Mouse (Mus musculus) urinary bladder, postnatal 25 days (tissue): ENCODE results near the gene Arhgef15.
A peak's percentile ranks its signal among the peaks of the same experiment; 100 is the strongest.
"Not testable (repeated sequence)": the region's sequence is repeated elsewhere in the genome, so short reads cannot be mapped to it uniquely, and the experiment has no call there.

Experiments used
- DNase-seq: peaks from one replicate; pipeline ENCODE4 v3.0.0; 2022; ENCODE audit warnings: low spot score

The Arhgef15 gene

DNA sequence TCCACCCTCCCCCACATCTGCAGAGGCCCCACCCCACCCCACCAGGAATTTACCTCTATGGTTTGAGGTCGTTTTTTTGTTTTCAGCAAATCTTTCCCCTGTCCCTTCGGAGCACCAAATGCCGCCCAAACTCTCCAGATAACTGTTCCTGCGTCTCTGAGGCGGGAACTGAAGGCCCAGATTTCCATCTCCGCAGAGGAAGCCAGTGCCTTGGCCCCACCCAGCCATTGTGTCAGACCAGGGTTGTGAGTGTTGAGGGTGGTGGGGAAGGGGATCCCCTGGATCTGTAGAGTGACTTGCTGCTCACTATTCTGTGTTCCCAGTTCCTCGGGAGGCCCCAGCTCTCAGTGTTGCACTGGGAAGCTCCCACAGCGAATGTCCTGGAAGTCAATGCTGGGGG, at the start of gene Arhgef15:
Gene Arhgef15, minus strand, starts transcription at position 173 of the 400 bp plus-strand sequence.
- no peak for DNase-seq

DNA sequence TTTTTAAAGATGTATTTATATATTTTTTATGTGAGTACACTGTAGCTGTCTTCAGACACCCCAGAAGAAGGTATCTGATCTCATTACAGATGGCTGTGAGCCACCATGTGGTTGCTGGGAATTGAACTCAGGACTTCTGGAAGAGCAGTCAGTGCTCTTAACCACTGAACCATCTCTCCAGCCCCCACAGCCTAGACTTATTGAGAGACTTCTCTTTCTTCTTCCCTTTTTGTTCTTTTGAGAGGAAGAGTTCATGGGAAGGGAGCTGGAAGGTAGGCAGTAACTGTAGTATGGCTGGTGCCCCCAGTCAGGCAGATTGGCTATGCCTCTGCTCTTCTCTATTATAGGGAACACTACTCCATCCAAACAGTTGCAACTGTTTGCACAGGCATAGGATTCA, 49.3 kb upstream of the Arhgef15 start:
- DNase-seq, result not testable (repeated sequence)

DNA sequence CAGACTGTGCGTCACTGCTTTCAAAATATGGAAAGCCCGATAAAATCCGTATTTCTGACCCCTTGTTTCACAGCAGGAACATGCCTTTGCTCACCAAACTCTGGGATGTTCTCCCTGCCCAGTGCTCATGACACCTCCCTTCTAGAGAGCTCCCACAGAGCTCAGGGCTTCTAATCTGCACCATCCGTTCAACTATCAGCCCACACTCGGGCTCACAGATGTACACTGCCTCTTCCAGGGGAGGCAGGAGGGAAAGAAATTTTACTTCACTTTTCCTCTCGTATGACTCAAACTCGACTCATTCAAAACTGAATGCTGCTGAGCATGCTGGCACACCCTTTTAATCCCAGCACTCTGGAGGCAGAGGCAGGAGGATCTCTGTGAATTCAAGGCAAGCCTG, 47.9 kb upstream of the Arhgef15 start:
- DNase-seq, result no peak

DNA sequence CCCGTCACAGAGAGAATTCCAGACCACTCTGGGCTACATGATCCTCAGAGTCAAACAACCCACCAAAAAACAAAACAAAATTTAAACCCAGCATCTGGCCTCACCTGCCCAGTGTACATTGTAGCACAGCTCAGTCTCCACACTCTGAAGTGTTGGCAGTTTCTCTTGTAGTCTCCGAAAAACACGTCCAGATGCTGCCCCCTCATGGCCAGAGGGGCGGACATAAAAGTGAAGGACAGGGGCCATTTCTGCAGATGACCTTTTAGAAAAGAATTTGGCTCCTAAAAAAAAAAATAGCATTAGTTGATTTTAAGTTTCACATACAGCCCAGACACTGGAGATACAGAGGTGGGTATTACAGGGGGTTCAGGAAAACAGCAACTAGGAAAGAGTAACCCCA, 46.3 kb upstream of the Arhgef15 start:
- no peak for DNase-seq

DNA sequence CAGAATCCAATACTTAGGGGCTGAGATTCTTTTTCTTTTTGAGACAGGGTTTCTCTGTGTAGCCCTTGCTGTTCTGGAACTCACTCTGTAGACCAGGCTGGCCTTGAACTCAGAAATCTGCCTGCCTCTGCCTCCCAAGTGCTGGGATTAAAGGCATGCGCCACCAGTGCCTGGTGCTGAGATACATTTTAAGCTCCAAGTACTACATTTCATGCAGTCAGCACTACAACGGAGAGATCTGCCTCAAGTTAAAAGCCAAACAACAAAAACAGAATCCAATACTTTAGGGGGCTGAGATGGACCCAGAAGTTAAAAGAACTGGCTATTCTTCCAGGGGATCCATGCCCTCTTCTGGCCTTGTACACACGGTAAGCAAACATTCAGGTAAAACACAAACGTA, 45.5 kb upstream of the Arhgef15 start:
- not testable (repeated sequence) for DNase-seq

DNA sequence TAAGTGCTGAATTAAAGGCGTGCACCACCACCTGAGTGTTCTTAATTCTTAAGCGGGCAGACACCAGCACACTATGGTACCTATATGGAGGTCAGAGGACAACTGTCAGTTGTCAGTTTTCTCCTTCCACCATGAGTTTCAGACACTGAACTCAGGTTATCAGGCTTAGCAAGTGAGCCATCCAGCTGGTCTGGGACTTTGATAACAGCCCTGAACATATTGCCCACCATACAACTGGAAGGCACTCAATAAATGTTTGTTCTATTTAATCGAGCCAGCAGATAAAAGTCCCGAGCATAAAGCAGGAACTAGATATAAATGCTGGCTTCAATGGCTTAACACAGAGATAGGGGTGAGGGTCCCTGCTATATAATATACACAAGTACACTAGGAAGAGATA, 39.8 kb upstream of the Arhgef15 start:
- DNase-seq, result no peak

DNA sequence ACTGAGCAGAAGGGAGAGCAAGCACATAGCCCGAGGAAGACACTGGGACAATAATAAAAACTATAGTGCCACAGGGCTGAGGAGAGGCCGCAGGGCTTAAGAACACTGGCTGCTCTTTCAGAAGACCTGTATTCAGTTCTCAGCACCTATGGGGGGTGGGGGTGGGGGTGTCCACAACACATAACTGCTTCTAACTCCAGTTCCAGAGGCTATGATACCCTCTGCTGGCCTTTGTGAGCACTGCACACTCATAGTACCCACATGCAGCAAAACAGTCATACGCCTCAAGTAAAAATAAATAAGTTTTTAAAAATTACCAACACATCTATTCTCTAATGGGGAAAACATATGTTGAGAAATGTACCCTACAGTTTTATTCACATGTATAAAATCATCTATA, 37.1 kb upstream of the Arhgef15 start:
- no peak for DNase-seq

DNA sequence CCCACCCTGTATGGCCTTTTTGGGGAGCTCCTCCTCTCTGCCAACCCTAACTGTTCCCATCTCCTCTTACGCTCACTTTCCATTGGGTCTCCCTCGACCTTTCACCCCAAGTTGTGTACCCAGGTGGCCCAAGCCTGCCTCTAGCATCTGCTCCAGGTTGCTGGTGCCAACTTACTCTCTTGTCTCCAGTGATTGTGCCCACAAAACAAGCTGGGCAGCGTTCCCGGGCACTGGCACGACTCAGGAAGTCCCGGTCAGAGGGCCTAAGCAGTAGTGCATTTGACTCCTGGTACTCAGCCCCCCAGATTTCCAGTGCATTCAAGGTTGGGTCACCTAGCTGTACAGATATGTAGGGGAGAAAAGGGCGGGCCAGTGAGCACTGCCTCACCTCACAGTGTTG, 35.8 kb upstream of the Arhgef15 start:
- no peak for DNase-seq

DNA sequence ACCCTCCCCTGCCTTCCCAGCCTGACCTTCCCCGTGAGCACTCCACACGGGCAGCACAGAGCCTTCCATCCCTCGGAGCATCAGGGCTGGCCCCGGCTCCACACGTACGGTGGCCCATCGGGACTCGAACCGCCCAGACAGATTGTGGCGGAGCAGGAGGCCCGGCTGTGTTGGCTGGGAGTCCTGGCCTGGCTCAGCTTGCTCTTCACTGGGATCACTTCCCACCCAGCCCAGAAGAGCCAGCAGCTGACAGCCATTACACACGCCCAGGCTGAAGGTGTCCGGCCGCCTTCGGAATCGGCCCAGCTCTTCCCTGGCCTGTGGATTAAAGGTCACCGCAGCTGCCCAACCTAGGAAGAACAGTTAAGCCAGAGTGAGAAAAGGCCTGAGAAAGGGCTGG, 31.1 kb upstream of the Arhgef15 start:
- DNase-seq, result no peak

DNA sequence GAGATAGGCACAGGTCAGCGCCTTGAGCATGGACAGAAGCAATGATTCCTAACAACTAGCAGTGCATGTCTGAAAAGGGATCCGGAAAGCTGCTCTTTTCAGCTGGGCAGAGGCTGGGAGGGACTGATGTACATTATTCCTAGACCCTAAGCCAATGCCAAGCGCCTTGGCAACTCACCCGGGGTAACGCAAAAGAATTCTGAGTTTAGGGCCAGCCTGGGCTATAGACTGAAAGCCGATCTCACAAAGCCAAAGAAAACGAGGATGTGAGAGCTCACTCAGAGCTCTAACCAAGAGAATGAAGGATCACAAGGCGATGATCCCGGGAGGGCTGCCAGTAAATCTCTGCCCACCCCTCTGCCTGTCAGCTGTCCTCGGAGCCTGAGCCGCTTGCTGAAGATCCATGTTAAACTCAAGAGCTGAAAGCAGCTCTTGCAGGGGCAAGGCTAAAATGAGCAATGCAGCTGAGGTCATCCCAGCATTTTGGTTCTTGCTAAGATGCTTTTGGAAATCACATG, 30.1 kb upstream of the Arhgef15 start:
- DNase-seq, result no peak

DNA sequence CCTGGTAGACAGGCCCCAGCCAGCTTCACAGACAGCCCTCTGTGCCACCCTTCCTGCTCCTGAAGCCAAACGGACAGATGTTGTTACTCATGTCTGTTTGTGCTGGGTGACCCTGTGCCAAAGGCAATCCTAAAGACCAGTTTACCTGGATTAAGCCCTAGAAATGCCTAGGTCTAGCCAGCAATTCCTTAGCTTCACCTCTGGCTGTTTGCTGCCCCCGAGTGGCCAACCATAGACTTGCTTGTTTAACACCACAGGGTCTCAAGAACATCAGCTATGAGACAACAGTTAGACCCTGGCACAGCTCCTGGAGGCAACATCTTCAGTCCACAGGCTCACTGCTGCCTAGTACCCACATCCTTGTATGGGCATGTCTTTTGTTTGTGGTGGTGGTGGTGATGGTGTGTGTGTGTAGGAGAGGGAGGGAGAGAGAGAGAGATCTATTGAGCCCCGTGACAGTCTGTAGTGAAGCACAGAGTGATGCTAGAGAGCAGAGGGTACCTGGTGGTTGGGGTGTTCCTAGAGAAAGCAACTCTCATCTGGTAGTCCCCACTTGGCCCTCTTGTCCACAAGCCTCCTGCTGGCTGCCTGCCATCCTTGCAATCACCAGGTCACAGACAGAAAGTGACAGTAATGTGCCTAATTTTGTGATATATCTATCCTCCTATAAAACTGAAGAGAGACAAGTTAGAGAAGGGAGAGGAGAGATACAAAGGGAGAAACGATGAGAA, 25.5 kb upstream of the Arhgef15 start:
- DNase-seq, result peak; percentile 79

DNA sequence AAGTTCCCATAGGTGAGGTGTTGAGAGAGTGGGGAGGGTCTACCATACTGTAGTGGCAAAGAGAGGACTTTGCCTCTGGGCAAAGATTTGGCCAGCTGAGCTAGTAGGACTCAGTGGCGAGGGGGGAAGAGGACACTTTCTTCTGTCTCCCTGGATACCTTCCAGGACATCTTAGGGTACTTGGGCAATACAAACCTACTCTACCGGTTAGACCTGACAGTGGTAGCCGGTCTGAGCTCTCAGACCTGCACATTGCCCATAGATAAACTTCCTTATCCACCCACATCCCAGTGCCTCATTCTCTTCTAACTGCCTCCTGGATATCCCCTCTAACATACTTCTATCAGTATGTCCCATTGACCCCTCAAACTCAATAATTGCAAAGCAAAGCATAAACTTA, 23.6 kb upstream of the Arhgef15 start:
- DNase-seq, result no peak

DNA sequence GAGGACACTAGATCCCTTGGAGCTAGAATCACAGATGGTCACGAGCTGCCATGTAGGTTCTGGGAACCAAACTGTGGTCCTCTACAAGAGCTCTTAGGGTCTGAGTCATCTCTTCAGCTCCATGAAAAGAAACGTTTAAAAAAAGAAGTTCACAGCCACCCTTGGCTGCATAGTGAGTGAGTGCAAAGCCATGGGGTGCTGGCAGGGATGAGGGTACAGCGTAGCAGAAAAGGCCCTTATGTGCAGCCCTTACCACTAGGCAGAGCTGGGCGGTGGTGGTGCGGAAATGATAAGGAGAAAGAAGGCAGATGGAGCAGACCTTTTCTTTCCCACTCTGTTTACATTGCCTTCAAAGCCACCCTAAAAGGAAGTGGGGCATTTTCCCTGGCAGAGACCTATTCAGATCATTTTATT, 22.0 kb upstream of the Arhgef15 start:
- no peak for DNase-seq

DNA sequence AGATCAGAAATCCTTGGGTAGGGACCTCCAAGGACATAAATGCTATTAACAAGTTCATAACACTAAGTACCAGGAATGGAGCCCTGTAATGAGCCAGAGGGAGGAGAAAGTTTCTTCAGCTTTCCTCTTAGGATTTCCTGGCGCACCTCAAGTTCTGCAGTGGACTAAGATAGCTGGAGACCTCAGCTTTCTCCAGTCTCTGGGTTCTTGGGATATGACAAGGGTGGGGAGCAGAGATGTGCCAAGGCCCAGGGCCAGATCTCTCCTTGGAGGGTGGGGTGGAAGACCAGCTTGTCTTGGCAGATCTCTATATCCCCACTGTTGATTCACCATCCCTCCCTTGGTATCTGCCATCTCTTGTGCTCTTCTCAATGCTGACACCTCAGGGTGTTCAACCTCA, 18.3 kb upstream of the Arhgef15 start:
- DNase-seq, result no peak

DNA sequence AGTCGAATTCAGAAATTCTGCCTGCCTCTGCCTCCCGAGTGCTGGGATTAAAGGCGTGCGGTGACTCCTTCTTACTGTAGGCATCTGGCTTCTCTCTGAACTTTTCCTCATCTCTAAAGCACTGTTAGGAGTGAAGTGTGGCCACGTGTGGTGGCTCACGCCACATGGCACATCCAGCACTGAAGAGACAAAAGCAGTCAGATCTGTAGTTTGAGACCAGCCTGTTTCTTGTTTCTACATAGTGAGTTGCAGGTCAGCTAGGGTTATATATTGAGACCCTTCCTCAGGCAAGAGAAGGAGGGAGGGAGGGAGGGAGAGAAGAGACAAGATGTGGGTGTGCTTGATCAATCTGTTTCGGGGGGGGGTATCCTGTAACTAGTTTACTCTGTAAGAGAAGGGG, 17.8 kb upstream of the Arhgef15 start, which contains the start of gene Rangrf:
Gene Rangrf, minus strand, starts transcription at position 101 of the 400 bp plus-strand sequence.
- no peak for DNase-seq

DNA sequence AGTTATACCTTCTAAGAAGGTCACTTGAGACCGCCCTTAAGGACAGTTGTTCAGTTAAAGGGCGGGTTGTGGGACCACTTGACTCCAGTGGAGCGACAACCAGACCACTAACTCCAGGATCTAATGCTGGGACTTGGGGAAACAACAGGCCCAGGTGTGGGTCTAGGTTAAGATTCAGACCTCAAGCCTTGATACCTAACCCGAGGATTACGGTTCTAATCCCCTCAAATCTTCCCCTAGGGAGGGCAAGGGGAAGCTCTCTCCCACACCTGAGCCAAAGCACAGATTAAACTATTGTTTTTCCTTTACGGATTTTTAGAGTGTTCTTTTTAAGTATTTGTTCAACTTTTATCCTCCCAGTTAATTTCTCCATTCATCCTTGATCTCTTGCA, 16.8 kb upstream of the Arhgef15 start:
- no peak for DNase-seq

DNA sequence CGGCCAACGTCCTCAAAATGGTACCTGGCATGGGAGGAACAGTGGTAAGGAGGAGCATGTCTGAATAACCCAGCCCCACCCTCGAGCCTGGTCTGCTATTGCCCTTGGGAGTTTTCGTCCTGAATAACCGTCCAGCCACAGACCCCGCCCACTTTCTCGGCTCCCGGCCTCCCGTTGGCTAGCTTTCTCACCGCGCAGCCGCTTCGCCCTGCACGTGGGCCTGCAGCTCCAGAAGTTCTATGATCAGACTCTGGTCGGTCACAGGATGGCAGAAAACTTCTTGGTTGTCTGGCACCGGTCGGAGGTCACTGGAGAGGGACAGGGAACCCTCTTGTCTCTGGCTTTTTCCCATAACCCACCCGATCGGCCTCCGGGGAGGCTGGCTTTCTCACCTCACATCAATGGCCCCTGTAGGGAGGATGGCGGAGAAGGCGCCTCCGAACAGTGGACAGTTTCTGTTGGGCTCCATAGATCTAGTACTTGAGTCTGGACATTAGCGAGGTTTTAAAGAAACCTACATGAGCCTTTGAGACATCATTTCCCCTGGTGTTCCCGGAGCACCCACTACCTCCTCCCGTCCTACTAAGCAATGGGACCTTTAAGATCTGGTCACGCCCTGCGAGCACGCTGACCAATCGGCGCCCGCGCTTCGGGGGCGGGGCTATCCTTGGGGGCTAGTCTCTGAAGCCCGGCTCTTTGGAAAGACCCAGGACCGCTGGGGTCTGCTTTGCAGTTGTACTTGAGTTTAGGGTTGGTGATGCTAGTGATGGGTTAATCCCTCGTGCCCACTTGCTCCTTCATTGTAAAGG, 16.2 kb upstream of the Arhgef15 start:
- peak; percentile 82 for DNase-seq

DNA sequence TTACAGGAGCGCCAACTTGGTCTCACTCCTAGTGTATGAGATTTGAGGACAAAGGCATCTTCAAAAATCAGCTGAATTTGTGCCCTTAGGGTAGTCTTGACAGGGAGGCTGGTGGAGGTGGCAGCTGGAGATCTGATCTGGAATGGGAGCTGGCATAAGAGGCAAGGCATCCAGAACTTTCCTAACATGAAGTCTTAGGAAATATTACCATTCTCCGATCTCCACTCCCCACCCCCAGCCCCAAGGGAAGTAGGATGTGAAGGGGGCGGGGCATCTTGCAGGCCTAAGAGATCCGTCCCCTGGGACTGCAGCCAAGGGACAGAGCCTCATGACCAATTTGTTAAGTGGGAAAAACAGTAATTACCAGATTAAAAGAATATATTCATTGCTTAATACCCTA, 13.0 kb upstream of the Arhgef15 start:
- DNase-seq, result no peak

DNA sequence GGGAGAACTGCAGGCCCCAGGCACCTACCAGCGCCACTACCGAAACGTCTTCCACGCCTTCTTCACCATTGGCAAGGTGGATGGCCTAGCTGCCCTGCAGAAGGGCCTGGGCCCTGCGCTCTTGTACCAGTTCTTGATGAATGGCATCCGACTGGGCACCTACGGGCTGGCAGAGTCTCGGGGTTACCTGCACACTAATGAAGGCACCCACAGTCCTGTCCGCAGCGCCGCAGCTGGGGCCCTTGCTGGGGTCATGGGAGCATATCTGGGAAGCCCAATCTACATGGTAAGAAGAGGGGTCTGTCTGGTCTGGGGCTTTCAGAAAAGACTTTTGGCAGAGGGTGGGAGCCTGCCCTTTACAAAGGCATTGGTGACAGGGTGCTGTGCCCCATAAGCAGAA, 11.5 kb upstream of the Arhgef15 start:
- no peak for DNase-seq

DNA sequence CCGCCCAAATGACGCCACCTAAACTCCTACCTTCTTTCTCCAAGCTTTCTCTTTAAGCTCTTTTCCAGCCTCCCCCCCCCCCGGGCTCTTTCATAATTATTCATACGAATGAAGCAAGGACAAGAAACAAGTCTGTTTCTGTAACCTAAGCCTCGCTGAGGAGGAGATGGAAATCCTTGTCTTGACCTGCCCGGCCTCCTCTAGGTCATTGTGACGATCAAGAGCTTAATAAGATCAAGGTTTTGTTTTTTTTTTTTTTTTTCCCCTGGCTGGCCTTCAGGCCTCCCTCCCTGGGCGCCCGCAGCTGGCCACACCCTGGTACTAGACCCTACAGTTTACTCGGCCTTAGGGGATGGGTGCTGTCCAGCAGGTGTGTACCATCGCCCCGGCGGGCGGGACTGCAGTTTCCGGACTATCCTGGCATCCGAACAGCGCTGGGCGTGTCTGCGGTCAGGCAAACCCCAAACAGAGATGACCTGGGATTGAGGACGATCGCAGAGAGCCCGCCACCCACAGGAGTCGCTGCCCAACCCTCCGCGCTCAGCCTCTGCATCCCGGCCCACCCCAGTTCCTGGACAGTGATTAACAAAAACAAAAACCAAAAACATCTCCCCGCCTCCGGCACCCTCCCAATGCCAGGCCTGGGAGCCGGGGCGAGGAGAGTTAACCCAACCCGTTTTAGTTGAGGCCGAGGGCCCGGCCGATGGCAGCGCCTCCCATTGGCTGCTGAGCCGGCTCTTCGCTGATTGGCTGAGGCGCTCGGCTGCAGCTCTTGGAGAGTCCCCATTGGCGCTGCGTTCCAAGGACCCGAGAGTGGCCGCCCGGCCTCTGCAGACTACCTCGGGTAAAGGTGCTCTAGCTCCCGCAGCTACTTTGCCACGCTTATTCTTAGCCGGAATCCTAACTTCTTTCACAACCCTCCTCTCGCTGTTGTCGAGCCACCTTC, 10.3 kb upstream of the Arhgef15 start, which contains the start of gene Slc25a35:
Gene Slc25a35, plus strand, starts transcription at position 795 of the 946 bp plus-strand sequence.
- peak; percentile 83 for DNase-seq

DNA sequence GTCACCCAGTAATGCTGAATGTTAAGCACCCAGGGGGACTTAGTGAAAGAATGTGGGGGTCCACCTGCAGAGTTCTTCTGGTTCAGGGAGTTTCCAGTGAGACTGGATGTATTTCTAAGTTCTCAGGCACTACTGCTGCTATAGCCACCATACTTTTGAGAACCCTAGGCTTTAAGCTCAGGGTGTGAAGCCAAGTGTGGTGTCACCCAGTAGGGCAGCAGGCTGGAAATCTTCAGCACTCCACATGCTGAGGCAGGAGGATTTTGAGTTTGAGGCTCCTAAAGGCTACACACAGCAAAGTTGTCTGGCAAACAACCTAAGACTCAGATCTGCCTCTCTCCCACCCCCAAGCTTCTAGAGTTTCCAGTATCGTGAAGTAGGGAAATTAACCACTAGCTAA, 9.3 kb upstream of the Arhgef15 start:
- no peak for DNase-seq

DNA sequence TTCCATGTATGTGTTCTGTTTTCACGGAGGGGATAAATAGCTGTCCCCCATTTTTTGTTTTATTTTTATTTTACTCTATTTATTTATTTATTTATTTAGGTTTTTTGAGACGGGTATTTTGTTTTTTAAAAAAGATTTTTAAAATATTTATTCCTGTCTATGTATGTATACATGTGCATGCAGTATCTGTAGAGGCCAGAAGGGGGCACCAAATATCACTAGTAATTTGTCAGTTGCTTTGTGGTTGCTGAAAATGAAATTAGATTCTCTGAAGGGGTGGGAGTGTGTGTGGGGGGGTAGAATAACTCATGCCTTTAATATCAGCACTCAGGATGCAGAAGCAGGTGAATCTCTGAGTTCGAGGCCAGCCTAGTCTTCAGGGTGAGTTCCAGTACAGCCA, 8.6 kb upstream of the Arhgef15 start:
- peak; percentile 53 for DNase-seq
